In the genomic region with DNA sequence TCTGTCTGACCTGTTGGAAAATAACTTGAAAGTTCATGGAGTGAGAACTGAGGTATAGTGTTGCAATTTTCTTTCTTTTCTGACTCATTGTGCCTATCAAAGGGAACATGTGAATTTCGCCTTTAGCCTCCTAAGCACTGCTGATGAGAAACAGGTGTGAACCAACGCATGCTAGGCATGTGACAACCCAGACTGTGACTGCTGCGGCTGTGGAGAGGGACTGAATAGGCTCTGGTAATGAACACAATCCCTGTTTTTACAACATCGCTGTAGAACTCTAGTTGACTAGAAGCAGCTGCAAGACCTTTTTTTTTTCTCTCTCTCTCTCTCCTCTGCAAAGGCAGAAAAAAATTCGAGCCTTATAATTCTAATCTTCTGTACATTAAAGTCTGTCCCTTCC, we compare ENCODE assay signal across 15 mouse cellular contexts. TPM values are rescaled to one million over a fixed set of nuclear protein-coding genes. Genes with fewer than 3 reads are reported as not detected.
DNase-seq lines count a peak whose midpoint lies in the region; ATAC-seq lines count a peak whose summit lies in the region.
"Had no signal": no experiment of that assay in that cellular context is flagged by ENCODE, and none has a peak within 500 bp of the region (broad histone marks: within the 10 kb centered on the region; RNA-seq: fewer than 3 reads in every experiment).

No protein-coding gene starts in this region.

- H3K27ac ChIP-seq in kidney, embryonic 14.5 days (ENCODE audit: low read depth, low read length): no peak overlapping the region
- H3K27ac ChIP-seq in embryonic facial prominence, embryonic 11.5 days (replicated peaks; ENCODE audit: low read depth, low read length): no peak overlapping the region
- H3K27ac ChIP-seq: neural tube, embryonic 13.5 days had no signal

- H3K4me2 ChIP-seq in kidney, embryonic 14.5 days (replicated peaks; ENCODE audit: low read depth, low read length): no peak overlapping the region
- H3K4me2 ChIP-seq in embryonic facial prominence, embryonic 11.5 days (ENCODE audit: low read depth, low read length): no peak overlapping the region
- H3K4me2 ChIP-seq: neural tube, embryonic 13.5 days had no signal

- ATAC-seq in kidney, embryonic 14.5 days (ENCODE audit: low FRiP score, low TSS enrichment): peak; percentile 71; the same call in 1 of the 2 replicates
- ATAC-seq in embryonic facial prominence, embryonic 11.5 days (replicated peaks; ENCODE audit: insufficient number of reproducible peaks, low FRiP score, low TSS enrichment, low read depth): peak; percentile 91

- H3K9ac ChIP-seq in kidney, embryonic 14.5 days (ENCODE audit: low read depth, low read length): no peak overlapping the region
- H3K9ac ChIP-seq in embryonic facial prominence, embryonic 11.5 days (replicated peaks; ENCODE audit: low read length): no peak overlapping the region
- H3K9ac ChIP-seq: neural tube, embryonic 13.5 days had no signal

- no peaks in the 10 kb centered on the region for H3K9me3 ChIP-seq in kidney, embryonic 14.5 days (ENCODE audit: control insufficient read depth, low read length)
- no peaks in the 10 kb centered on the region for H3K9me3 ChIP-seq in embryonic facial prominence, embryonic 11.5 days (replicated peaks; ENCODE audit: control insufficient read depth, low read length)
- H3K9me3 ChIP-seq: neural tube, embryonic 13.5 days had no signal

- H3K4me1 ChIP-seq in kidney, embryonic 14.5 days (ENCODE audit: control insufficient read depth, insufficient read depth, low read length): no peaks in the 10 kb centered on the region
- no peaks in the 10 kb centered on the region for H3K4me1 ChIP-seq in embryonic facial prominence, embryonic 11.5 days (ENCODE audit: control insufficient read depth, insufficient read depth, low read length)
- H3K4me1 ChIP-seq: megakaryocyte, embryonic 14.5 days; neural tube, embryonic 13.5 days had no signal

- 23% methylated on average over 5 of the region's 5 CpGs for WGBS in kidney, embryonic 14.5 days
- WGBS in embryonic facial prominence, embryonic 11.5 days: 19% methylated on average over 5 of the region's 5 CpGs

- H3K4me3 ChIP-seq in kidney, embryonic 14.5 days (ENCODE audit: low read length): no peak overlapping the region
- H3K4me3 ChIP-seq in embryonic facial prominence, embryonic 11.5 days (ENCODE audit: low read depth, low read length): no peak overlapping the region
- H3K4me3 ChIP-seq: megakaryocyte, embryonic 14.5 days; neural tube, embryonic 13.5 days had no signal

- H3K36me3 ChIP-seq in kidney, embryonic 14.5 days (ENCODE audit: control insufficient read depth, insufficient read depth, low read length): no peaks in the 10 kb centered on the region
- no peaks in the 10 kb centered on the region for H3K36me3 ChIP-seq in embryonic facial prominence, embryonic 11.5 days (replicated peaks; ENCODE audit: control insufficient read depth, insufficient read depth, low read depth, low read length)
- H3K36me3 ChIP-seq: neural tube, embryonic 13.5 days had no signal

- no peaks in the 10 kb centered on the region for H3K27me3 ChIP-seq in kidney, embryonic 14.5 days (ENCODE audit: control insufficient read depth, insufficient read depth, low read length)
- H3K27me3 ChIP-seq in embryonic facial prominence, embryonic 11.5 days (ENCODE audit: control insufficient read depth, insufficient read depth, low read length): no peaks in the 10 kb centered on the region
- H3K27me3 ChIP-seq: megakaryocyte, embryonic 14.5 days; neural tube, embryonic 13.5 days had no signal

- DNase-seq in kidney, postnatal 36 days: no peak
- DNase-seq in NIH3T3 (ENCODE audit: low read depth): peak; percentile 75
- DNase-seq in embryonic facial prominence, embryonic 11.5 days (ENCODE audit: low spot score): peak; percentile 93
- DNase-seq in hindlimb bud, embryonic 11.5 days (ENCODE audit: extremely low spot score, low read depth, low spot score): peak; percentile 96
- DNase-seq in adrenal gland, adult 2 months: no peak
- no peak for DNase-seq in adrenal gland, adult 8-10 months
- no peak for DNase-seq in right cerebral cortex, postnatal 25 days
- DNase-seq: adrenal gland, postnatal 25 days; cerebellum, adult 18-20 months; kidney, adult 11 months; layer of hippocampus, postnatal 36 days; lung, adult 18-20 months had no signal

RNA-seq across cellular contexts. Expression of gene Glrb, which starts 34.9 kb away (rescaled TPM):
- 8.9 and 9.4 TPM in 2 replicates for polyA plus RNA-seq in kidney, embryonic 14.5 days (2014; fragmentation: Nextera tagmentation; extraction: Ambion mirVana)
- polyA plus RNA-seq in embryonic facial prominence, embryonic 11.5 days (2014; fragmentation: Nextera tagmentation; extraction: Ambion mirVana): 14.6 and 15.6 TPM in 2 replicates
- 10 to 100 TPM in 1 of 2 experiments, 1 to 10 TPM in 1; 7.1 to 15.4 TPM for total RNA-seq in adrenal gland, adult 2 months (2021)
- 1.8 and 2.5 TPM in 2 replicates for polyA plus RNA-seq in adrenal gland, adult 2 months (2012; rRNA removed)
- 10 to 100 TPM in 3 of 4 experiments, 1 to 10 TPM in 1; 8.9 to 22.2 (median 13.6) TPM for total RNA-seq in adrenal gland, adult 8-10 months (2022)

Comparison
In these comparisons a context has a peak if more than half of its experiments do, and no peak if none do; other contexts are left out.
1. DNase-seq: peak in NIH3T3 (single experiment), embryonic facial prominence, embryonic 11.5 days (single experiment) and hindlimb bud, embryonic 11.5 days (single experiment); none in kidney, postnatal 36 days (0 of 2), adrenal gland, adult 2 months (single experiment), adrenal gland, adult 8-10 months (single experiment) and right cerebral cortex, postnatal 25 days (single experiment).